Mouse (Mus musculus) forelimb bud, embryonic 11.5 days (tissue): ENCODE data around the gene Kat8.
"Not testable (repeated sequence)": the region's sequence is repeated elsewhere in the genome, so short reads cannot be mapped to it uniquely, and the experiment has no call there.

ENCODE experiments used
- DNase-seq: peaks from one replicate; pipeline ENCODE4 v3.0.0-alpha.2; 2012; ENCODE audit warnings: low read depth, low spot score

The Kat8 gene

GRCm38 (mm10) chr7:127912190-127912871, at the start of gene Kat8:
Gene Kat8 (plus strand): TSS chr7:127912516.
- peak; percentile 92 for DNase-seq

DNA sequence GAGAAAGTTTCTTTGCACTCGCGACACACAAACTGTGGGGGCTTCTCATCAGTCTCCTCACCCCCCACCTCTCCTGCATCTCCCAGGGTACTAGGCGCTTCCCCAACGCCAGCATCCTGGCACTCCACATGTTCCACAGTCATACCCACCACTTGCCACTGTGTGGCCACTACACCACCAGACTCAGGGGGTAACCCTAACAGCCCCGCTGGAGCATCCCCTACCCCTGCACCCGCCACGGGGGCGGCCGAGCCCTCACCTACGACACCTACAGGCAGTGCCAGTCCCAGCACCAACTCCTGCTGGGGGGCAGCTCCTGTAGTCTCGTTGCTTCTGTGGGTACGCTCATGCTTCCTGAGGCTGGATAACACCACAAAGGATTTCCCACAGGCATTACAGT, 45.9 kb upstream of the Kat8 start:
- no peak for DNase-seq

- no peak for DNase-seq
These were observed 44.7 kb upstream of the Kat8 start for GRCm38 (mm10) chr7:127867641-127868040.

DNA sequence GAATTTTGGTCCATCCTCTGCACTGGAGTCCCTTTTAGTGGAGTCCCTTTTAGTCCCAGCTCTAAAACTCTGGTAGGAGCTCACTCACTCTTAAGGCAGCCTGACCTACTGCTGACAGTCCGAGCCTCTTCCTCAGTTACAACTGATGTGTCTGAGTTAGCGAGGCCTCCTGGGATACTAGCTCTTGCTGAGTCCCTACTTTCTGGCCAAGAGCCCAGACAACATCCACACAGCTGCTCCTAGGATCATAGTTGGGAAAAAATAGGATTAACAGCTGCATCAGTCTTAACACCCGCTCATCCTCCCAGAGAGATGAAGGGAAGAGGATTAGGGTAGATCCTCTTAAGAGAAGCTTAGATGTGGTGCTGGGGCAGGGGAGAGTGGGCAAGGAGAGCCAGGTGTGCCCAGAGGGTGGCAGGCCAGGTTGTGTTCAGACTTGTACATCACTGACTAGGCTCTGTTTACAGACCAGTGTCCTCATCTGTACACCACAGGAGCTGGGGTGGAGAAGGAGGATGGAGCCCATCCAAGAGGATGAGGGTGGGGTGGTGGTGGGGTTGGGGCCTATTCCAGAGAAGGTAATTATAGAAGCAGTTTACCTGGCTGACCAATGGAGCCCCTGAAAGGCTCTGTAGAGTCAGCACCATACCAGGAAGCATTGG, 43.0 kb upstream of the Kat8 start:
- DNase-seq = no peak

GRCm38 (mm10) chr7:127870136-127870821, 42.0 kb upstream of the Kat8 start:
- no peak for DNase-seq

GRCm38 (mm10) chr7:127874812-127875626, 37.3 kb upstream of the Kat8 start:
- DNase-seq = no peak

GRCm38 (mm10) chr7:127875627-127876001, 36.7 kb upstream of the Kat8 start:
- DNase-seq = peak; percentile 96

DNA sequence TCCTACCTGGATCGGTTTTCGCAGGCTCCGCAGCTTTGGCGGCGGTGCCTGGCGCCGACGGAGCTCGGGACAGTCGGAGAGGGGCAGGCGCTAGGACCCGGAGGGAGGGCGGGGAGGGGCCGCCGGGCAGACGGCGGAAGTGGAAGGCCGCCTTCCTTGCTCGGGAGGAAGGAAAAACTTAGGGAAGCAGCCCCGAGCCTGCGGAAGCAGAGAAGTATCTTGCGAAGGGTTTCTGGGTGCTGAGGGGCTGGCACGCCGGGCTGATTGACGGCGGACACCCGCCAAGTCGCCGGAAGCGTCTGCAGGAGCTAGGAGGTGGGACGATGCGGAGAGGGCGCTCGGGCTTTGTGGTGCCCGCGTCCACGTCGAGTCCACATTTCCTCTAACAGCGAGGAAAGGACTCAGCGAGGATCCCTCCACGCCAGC, 36.3 kb upstream of the Kat8 start, which contains the start of gene Zfp646:
Gene Zfp646 (plus strand): TSS at position 181 of the 426 bp plus-strand sequence.
- peak; percentile 90 for DNase-seq

GRCm38 (mm10) chr7:127876467-127877348, 35.6 kb upstream of the Kat8 start, which contains the start of gene Zfp668:
Gene Zfp668 (minus strand): TSS chr7:127876828.
- peak; percentile 94 for DNase-seq

- DNase-seq = no peak
These were observed 33.0 kb upstream of the Kat8 start for GRCm38 (mm10) chr7:127879301-127879700.

- no peak for DNase-seq
These were observed 31.9 kb upstream of the Kat8 start for GRCm38 (mm10) chr7:127880431-127880830.

DNA sequence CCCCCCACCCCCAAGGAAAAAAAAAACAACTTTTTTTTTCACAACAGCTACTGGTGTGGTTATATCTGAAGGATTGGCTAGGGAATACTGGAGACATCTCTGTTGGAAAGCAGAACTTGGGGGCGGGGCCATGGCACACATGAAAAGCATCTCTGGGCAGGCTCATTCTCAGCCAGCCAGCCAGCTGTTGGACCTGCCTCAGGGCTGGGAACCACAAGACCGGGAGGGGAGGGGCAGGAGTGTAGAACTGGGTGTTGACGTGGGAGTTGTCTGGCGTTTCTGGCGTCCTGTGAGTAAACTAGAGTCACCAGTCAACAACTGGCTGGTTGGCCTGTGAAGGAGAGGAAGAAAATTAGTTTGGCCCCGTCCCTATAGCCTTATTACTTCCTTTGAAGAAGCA, 26.4 kb upstream of the Kat8 start:
- no peak for DNase-seq

GRCm38 (mm10) chr7:127886551-127886950, 25.8 kb upstream of the Kat8 start:
- no peak for DNase-seq

- no peak for DNase-seq
These were observed 25.1 kb upstream of the Kat8 start for GRCm38 (mm10) chr7:127887191-127887590.

DNA sequence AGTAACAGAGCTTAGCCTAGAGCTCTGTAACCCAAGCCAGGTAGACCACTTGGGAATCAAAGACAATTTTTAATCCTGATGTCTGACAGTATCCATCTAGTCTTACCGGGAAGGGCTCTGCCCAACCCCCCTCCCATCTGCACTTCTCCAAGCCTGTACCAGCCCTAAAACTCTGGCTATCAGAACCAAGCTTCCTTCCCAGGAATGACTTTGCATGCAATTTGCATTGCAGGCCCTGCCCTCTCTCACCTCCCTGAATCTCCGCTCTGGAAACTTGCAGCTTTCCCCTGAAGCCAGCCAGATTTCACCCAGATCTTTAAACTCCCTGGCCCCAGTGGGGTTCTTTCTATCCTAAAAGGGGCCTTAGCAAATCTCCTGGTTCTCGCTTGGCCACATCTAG, 24.5 kb upstream of the Kat8 start:
- no peak for DNase-seq

GRCm38 (mm10) chr7:127888821-127889220, 23.5 kb upstream of the Kat8 start:
- no peak for DNase-seq

- no peak for DNase-seq
These were observed 21.5 kb upstream of the Kat8 start, which contains the start of gene Prss53 for GRCm38 (mm10) chr7:127890798-127891197. Gene Prss53 (minus strand): TSS chr7:127890970.

GRCm38 (mm10) chr7:127894480-127894879, 17.8 kb upstream of the Kat8 start:
- no peak for DNase-seq

DNA sequence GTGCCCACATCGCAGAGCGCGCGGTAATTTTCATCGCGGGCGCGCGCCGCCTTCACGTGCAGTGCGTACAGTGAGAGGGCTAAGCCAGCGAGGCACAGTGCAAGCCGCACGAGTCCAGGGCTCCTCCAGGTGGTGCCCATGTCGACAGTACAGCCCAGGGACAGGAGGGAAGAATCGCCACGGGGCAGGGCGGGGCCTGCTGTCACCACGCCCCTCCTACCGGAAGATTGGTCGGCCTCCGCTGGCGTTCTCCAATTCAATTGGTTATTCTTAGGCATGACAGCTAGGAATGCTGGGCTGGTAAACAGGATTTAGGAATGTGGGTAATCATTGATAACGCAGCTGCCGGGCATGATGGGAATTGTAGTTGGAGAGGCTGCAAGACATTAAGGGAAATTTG, 16.9 kb upstream of the Kat8 start, which contains the start of the genes Gm21974 and Vkorc1:
Gene Gm21974 (minus strand): TSS at position 13 of the 400 bp plus-strand sequence.
Gene Vkorc1 (minus strand): TSS at position 176 of the 400 bp plus-strand sequence.
- peak; percentile 96 for DNase-seq

- DNase-seq = not testable (repeated sequence)
These were observed 16.4 kb upstream of the Kat8 start for GRCm38 (mm10) chr7:127895891-127896290.
